Mouse (Mus musculus) kidney, adult 8-10 months (tissue): ENCODE results near the gene Crybg1.
"Not testable (repeated sequence)": the region's sequence is repeated elsewhere in the genome, so short reads cannot be mapped to it uniquely, and the experiment has no call there.

ENCODE experiments used
- DNase-seq, 2 experiments: peaks; one replicate each; pipeline ENCODE4 v3.0.0; 2022

Gene Crybg1

GRCm38 (mm10) chr10:44004221-44004751 lies 144.4 kb downstream of the Crybg1 start:
- DNase-seq: peak; percentile 25 to 45

GRCm38 (mm10) chr10:44003551-44004151 lies 145.0 kb downstream of the Crybg1 start:
- peak; percentile 51 to 72 for DNase-seq

- DNase-seq: no peak
Observed at GRCm38 (mm10) chr10:44002995-44003524, 145.6 kb downstream of the Crybg1 start.

- peak; percentile 37 to 55 for DNase-seq
Observed at GRCm38 (mm10) chr10:44002004-44002940, 146.4 kb downstream of the Crybg1 start.

- no peak for DNase-seq
Observed at GRCm38 (mm10) chr10:44000156-44000865, 148.3 kb downstream of the Crybg1 start.

GRCm38 (mm10) chr10:43998503-43999082 lies 150.1 kb downstream of the Crybg1 start:
- no peak for DNase-seq

- DNase-seq: no peak
Observed at GRCm38 (mm10) chr10:43998023-43998422, 150.6 kb downstream of the Crybg1 start.

- DNase-seq: no peak
Observed at GRCm38 (mm10) chr10:43997276-43997675, 151.4 kb downstream of the Crybg1 start.

GRCm38 (mm10) chr10:43995858-43996650 lies 152.6 kb downstream of the Crybg1 start:
- DNase-seq: no peak

GRCm38 (mm10) chr10:43993198-43993597 lies 155.5 kb downstream of the Crybg1 start:
- no peak for DNase-seq

- DNase-seq: no peak
Observed at GRCm38 (mm10) chr10:43992506-43992905, 156.1 kb downstream of the Crybg1 start.

- no peak for DNase-seq
Observed at GRCm38 (mm10) chr10:43991268-43991667, 157.4 kb downstream of the Crybg1 start.

GRCm38 (mm10) chr10:43983866-43984265 lies 164.8 kb downstream of the Crybg1 start:
- no peak for DNase-seq

- DNase-seq: peak; percentile 39 to 60
Observed at GRCm38 (mm10) chr10:43983241-43983640, 165.4 kb downstream of the Crybg1 start.

GRCm38 (mm10) chr10:43982470-43982869 lies 166.2 kb downstream of the Crybg1 start:
- no peak for DNase-seq

- DNase-seq: not testable (repeated sequence)
Observed at GRCm38 (mm10) chr10:43980742-43981141, 167.9 kb downstream of the Crybg1 start.

- DNase-seq: no peak
Observed at GRCm38 (mm10) chr10:43980080-43980479, 168.6 kb downstream of the Crybg1 start.

GRCm38 (mm10) chr10:43977353-43977752 lies 171.3 kb downstream of the Crybg1 start:
- peak; percentile 63 to 69 for DNase-seq

- no peak for DNase-seq
Observed at GRCm38 (mm10) chr10:43973244-43973643, 175.4 kb downstream of the Crybg1 start.

- no peak for DNase-seq
Observed at GRCm38 (mm10) chr10:43964943-43965342, 183.7 kb downstream of the Crybg1 start.

GRCm38 (mm10) chr10:43953942-43954341 lies 194.7 kb downstream of the Crybg1 start:
- DNase-seq: peak in 1 of 2 experiments; percentile 55

GRCm38 (mm10) chr10:43945435-43945834 lies 203.2 kb downstream of the Crybg1 start:
- DNase-seq: no peak
